Mouse (Mus musculus) c-Kit-positive CD71-positive TER-119-negative erythroid progenitor cells, embryonic 14.5 days (primary cell): ENCODE measurements around the gene Szrd1.
A peak's percentile ranks its signal among the peaks of the same experiment; 100 is the strongest.

ENCODE experiments used
- DNase-seq: peaks from one replicate; pipeline ENCODE4 v3.0.0-alpha.2; 2013; ENCODE audit warnings: low read depth

The Szrd1 gene

DNA sequence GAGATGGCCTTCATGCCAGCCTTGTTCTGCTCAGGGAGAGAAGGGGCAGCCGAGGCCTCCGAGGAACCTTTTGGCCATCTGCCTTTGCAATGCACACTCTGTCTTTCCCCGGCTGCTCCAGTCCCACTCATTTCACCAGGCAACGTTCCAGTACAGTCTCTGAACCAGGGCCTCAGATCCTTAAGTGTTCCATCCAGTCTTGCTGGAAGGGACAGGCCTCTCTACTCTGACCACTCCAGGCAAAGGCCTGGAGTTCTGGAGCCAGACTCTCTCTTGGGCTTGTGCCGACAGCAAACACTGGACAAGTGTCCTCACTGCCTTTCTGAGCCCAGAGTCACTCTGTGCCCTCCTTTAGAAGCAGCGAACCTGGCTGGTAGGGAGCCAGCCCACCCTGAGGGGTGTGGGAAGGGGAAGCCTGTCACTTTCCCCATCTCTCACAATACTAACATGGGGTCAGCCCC, 25.0 kb downstream of the Szrd1 start:
- no peak for DNase-seq

DNA sequence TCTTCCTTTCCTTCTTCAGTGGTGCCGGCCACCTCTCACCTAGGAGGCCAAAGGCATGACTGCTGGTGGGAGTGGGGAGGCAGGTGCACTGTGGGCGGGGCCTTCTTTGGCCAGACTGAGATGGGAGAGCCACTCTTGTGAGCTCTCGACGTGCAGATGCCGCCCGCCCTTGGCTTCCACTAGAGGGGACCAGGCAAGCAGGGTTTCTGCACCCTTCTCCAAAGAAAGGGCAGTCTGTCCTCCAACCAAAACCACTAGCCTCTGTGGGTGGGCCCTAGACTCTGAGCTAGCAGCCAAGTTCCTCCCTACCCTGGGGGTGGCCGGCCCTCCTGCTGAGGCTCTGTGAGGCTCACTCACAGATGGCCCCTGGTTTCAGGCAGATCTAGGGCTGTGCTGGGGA, 25.7 kb downstream of the Szrd1 start:
- DNase-seq, result no peak

DNA sequence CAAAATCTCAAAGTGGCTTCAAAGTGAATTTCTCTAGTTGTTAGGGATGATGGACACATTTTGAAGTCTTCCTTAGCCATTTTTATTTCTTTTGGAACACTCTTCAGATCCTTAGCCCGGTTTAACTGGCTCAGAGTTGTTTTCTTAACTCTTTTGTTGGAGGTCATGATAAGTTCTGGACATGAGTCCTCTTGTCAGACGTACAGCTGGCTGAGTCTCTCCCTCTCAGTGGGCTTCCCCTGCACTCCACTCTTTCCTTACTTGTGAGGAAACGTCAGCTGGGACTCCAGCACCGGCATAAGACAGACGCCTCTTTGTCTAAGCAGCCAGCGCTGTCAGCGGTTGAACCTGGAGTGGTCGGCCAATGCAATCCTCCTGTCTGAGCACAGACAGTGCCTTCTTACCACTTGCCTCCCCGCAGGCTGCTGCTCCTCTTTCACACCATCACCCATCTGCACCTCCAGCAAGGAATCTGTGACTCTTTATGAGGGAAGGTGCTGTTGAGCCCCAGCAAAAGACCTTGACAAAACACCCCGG, 31.3 kb downstream of the Szrd1 start:
- DNase-seq, result no peak

DNA sequence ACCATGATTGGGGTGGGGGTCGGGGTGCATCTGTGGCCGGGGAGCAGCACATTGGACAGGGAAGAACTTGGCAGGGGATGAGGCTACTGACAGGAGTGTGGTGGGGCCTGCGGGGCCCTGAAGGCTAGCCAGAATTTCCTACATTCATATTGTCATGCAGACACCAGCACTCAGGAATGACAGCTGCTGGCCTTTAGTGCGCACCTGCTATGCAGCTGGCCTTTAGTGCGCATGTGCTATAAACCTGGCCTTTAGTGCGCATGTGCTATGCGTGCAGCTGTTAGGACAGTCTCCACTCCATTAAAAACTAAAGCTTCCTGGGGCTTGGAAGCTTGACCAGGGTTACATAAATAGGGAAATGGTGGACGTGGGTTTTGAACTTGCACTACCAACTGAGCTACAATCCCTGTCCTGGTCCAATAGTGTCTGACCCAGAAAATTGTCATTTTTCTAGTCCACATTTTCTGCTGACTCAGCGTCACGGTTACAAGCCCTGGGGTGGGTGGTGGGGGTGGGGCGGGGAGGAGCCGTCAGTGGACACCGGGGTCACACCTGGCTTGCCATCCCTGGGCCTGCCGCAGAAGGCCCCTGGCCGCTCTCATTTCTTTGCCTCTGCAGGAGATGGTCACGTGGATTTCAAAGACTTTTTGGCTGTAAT, 32.9 kb downstream of the Szrd1 start:
- DNase-seq, result no peak

GRCm38 (mm10) chr4:141101855-141102254, 37.7 kb downstream of the Szrd1 start:
- DNase-seq, result peak; percentile 45

DNA sequence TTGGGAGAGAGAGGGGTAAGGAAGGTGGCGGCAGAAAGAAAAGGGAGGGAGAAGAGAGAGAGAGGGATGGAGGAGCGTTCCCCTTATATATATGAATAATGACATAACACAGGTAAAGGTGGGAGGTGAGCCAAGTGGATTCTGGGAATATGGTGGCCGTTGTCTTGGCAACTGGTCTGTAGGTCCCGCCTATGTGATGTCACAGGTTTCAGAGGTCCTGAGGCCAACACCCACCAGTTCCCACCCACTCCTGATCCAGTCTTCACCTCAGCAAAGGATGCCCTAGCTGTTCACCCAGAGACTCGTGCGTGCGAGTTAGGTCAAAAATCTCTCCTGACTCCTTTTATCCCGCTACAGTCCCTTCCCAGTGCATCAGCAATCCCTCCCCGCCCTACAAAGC, 38.3 kb downstream of the Szrd1 start:
- DNase-seq, result no peak

DNA sequence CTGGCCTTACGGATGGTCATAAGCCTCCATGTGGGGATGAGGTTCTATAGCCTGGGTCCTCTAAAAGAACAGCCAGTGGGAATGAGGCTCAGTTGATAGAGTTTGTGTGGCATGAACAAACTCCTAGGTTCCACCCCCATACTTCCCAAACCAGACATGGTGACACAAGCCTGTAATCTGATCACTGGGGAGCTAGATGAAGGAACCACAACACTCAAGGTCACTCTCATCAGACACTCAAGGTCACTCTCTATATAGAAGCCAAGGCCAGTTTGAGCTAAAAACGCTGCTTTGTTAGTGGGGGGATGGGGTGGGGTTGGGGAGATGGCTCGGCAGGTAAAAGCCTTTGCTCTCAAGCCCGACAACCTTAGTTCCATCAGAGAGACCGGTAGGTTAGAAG, 39.6 kb downstream of the Szrd1 start:
- DNase-seq, result no peak

GRCm38 (mm10) chr4:141098935-141099334, 40.6 kb downstream of the Szrd1 start:
- DNase-seq, result no peak

GRCm38 (mm10) chr4:141096710-141097109, 42.9 kb downstream of the Szrd1 start:
- no peak for DNase-seq

GRCm38 (mm10) chr4:141095016-141095415, 44.6 kb downstream of the Szrd1 start:
- no peak for DNase-seq

DNA sequence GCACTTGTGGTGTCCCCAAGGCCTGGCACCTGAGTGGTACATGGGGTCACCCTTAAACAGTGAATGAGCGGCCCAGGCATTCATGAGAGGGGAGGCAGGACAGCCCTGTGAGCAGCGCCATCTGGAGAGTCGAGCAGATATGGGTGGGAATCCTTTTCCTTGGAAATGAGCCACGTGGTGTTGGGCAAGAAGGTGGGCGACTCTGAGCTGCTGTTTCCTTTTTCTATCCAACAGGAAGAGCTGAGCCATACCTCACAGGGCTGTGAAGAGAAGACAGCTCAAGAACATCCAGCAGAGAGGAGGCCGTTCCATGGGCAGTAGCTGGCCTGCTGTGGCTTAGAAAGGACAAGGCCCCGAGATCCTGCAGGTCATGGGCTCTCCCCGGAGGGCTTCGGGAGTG, 50.9 kb downstream of the Szrd1 start:
- no peak for DNase-seq

DNA sequence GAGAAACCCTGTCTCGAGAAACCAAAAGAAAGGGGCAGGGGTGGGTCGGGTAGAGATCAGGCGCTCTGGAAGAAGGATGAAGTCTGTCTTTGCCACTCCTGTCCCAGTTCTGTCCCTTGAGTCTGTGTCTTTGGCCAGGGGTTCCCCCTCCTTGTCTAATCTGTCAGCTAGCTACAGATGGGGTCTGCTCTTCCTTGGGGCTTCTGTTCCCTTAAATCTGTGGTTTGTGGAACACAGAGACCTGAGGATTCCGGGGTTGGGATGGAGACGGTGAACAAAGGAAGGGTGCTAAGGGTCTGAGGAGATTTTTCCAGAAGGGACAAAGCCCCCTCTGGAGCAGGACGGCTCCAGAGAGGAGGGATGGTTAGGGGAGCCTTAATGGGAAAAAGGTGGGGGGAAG, 51.5 kb downstream of the Szrd1 start, which contains the start of gene Spata21:
Gene Spata21, plus strand, starts transcription at position 301 of the 400 bp plus-strand sequence.
- DNase-seq, result no peak

- no peak for DNase-seq
These were observed 52.7 kb downstream of the Szrd1 start for GRCm38 (mm10) chr4:141086862-141087261.

DNA sequence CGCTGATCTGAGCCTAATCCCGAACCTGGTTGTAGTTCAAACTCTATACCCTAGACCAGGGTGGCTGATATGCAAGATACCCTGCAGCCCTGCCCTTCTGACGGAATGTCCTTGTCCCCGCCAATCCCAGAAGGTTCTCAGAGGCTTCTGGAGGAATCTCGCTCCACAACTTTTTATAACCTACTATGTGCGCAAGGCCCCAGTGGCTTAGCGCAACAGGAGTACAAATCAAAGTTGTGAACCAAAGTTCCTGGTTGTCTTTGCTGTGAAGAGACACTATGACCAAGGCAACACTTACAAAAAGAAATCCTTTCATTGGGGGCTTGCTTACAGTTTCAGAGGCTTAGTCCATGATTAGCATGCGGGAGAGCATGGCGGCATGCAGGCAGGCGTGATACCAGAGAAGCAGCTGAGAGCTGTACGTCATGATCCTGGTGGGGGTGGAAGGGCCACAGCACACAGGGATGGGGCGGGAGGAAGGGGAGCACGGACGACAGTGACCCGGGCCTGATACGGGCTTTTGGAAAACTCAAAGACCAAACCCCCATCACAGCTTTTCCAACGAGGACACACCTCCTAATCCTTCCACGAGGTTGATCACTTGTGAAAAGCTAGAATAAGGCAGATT, 61.0 kb downstream of the Szrd1 start:
- no peak for DNase-seq

GRCm38 (mm10) chr4:141077681-141078509, 61.7 kb downstream of the Szrd1 start, which contains the start of gene Necap2:
Gene Necap2 (minus strand): TSS chr4:141078357.
- peak; percentile 96 for DNase-seq

DNA sequence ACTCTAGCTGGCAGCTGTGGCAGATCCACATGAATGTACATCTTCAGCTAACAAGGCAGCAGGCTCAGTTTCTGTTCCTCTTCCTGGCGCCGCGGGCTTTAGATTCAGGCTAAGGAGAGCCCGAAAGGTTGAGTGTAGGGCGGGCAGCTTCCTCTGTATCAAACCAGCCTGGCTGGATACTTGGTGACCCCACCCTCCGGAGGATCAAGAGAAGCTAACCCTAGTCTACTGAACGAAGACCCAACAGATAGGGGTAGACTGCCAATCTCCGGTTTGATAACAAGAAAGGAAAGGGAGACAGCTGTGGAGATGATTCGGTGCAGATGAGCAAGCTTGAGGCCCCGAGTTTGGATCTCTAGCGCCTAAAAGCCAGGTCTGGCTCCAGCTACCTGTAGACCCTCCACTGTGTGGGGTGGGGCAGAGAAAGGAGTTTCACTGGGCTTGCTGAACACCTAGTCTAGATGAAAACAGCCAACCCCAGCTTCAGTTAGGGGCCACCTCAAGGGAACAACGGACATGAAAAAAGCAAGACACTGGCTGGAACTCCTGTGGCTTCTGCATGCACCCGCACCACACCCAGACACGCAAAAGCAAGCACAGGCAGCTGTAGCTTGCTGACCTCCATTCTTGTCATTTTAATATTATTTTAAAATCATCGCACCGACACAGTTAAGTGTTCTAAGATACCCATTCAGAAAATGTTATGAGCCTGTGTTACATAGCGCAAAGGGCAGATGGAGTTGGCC, 62.6 kb downstream of the Szrd1 start:
- peak; percentile 58 for DNase-seq

DNA sequence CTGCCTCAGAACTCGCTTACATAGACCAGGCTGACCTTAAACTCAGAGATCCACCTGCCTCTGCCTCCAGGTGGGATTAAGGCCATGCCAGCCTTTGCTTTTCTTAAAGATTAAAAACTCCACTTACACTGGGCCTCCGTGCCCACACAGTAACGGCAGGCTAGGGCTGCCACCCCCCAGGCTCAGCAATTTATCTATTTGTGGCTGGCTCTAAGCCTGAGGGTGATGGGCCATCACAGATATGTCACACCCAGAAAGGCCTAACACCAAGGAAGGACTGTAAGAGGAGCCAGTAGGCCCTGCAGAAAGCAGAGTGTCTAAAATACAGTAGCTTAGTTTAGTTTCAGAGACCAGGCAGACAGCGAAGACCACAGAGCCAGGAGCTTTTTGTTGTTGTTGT, 65.5 kb downstream of the Szrd1 start:
- DNase-seq, result no peak

DNA sequence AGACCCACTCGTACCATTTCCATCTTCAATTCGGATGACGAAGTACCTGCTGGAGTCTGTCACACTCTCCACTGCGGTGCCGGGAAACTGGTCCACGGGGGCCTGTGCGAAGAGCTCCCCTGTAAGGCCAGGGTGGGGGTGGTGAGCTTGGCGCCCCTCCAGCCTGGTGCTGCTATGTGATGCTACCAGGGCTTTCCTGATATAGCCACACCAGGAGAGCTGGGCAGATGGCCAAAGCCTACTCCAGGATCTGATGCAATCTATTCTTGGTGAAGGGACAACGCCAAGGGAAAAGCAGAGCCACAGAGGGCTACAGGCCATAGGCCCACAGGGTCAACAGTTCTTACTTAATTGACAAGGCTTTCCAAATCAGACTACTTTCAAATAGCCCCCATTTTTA, 65.9 kb downstream of the Szrd1 start:
- no peak for DNase-seq

GRCm38 (mm10) chr4:141072502-141072901, 67.1 kb downstream of the Szrd1 start:
- DNase-seq, result no peak

DNA sequence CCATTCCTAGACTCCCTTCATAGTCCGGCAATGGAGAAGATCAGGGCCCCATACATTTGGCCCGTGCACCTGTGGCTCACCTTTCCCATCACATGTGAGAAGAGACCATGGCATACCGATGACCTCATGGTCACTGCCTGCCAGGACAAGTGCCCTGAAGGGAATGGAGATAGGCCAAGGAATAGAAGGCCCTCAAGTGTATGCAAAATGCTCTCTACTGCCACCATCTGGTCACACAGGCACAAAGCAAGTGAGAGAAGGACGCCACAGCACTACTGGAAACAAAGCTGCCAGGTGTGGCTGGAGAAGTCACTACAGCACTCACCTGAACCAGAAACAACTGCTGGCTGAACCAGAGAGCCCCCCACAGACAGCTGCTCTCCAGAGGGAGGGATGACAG, 69.8 kb downstream of the Szrd1 start:
- no peak for DNase-seq

GRCm38 (mm10) chr4:141068655-141069054, 70.9 kb downstream of the Szrd1 start:
- DNase-seq, result peak; percentile 45

GRCm38 (mm10) chr4:141067516-141068046, 72.0 kb downstream of the Szrd1 start:
- no peak for DNase-seq
